Mouse (Mus musculus) brain, embryonic 14.5 days (tissue): ENCODE data around the gene Emid1.

Experiments
- CTCF ChIP-seq: fragments of 200-500 bp; IDR thresholded peaks from 2 replicates; pipeline ENCODE4 v1.5.1; 2012; ENCODE audit warnings: inconsistent platforms, mild to moderate bottlenecking, moderate library complexity, borderline replicate concordance; ENCODE audit not compliant: insufficient read depth, insufficient read length; ENCODE audit errors: extremely low read depth
- POLR2A ChIP-seq: fragments of 200-500 bp; IDR thresholded peaks from 2 replicates; pipeline ENCODE4 v1.6.1; 2012; ENCODE audit warnings: mild to moderate bottlenecking, inconsistent platforms, borderline replicate concordance; ENCODE audit not compliant: poor library complexity, insufficient read depth, insufficient read length, severe bottlenecking; ENCODE audit errors: extremely low read depth

DNA sequence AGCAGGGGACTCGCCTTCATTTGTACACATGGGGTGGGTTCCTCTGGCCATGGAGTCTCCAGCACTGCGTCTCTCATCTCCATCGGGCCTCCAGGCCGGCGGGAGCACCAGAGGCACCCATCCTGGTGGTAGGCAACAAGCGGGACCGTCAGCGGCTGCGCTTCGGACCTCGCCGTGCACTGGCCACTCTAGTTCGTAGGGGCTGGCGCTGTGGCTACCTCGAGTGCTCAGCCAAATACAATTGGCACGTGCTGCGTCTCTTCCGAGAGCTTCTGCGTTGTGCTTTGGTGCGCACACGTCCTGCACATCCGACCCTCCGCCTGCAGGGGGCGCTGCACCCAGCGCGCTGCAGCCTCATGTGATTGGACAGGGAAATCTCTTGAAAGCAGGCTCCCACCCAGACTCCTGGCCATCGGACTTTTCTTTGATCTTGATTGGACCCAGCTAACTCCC is 92.3 kb downstream of the Emid1 start:
- TF ChIP-seq CTCF (peak; percentile 83), POLR2A (no peak)
